Mouse (Mus musculus): ENCODE measurements around the gene Adgrl2. TPM values are rescaled to one million over a fixed set of nuclear protein-coding genes. Genes with fewer than 3 reads are reported as not detected.

Adgrl2 gene
- polyA plus RNA-seq, 1 experiment from 2014 or later, result 4.3 TPM

DNA sequence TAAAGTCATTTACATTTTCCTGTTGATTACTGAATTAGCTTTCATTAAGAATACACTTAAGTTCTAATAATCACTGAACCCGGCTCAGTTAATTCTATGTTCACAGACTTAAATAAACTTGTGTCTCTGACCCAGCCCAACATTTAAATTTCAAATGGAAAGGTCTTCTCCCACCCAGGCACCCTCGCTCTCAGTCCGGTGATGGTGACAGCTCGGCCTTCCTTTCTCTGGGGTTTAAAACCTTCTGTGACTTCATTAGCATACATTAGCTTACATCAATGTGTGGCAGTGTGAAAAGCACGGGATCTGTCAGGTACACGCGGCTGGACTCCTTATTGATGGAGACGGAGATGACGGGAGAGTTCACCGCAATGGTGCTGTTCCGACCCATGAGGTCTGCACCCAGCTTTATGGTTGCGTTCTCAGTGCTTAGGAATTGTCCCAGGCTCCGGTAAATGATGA, 151.5 kb downstream of the Adgrl2 start:
- H3K4me2 ChIP-seq, result no peak overlapping the region
- H3K27me3 ChIP-seq, result no peaks in the 10 kb centered on the region
- DNase-seq (no peak), ATAC-seq (ENCODE audit: low read depth) (no peak)
- H3K9ac ChIP-seq, result no peak overlapping the region
- H3K4me1 ChIP-seq (replicated peaks), result peaks cover 4% of the 10 kb centered on the region; the same call in 1 of the 2 replicates
- H3K27ac ChIP-seq, result no peak overlapping the region
- H3K9me3 ChIP-seq (replicated peaks), result no peaks in the 10 kb centered on the region
- peaks cover 8% of the 10 kb centered on the region for H3K36me3 ChIP-seq
- WGBS (ENCODE audit: insufficient replicate concordance), result 86% methylated on average over 13 of the region's 13 CpGs
- H3K4me3 ChIP-seq (replicated peaks), result no peak overlapping the region

DNA sequence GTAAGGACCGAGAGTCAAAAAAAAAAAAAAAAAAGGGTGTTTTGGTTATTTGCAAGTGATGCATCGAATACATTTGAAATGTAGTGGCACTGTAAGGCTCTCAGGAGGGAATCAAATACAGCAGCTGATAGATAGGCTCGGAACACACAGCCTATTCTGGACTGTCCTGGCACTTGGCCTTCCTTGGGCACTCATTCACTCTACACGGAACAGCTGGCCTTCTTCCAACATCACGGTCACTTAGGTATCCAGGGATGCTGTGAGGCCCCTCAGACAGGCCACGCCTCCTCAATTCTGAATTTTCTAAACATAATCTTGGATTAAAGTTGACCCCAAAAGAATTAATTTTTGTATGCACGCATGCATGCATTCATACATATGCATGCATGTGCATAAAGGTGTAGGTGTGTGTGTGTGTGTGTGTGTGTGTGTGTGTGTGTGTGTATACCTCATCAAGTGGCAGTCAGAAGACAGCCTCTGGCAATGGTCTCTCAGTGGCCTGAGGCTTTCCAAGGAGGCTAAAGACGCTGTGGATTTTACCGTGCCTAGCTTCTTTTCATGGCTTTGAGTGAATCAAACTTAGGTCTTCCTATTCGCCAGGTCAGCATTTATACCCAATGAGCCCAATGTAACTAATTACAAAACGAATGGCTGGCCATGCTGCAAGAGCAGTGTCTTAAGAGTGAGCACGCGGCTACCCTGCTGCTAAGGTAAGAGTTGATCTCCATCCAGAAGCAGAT, 152.1 kb downstream of the Adgrl2 start:
- H3K36me3 ChIP-seq, result peaks cover 8% of the 10 kb centered on the region
- no peaks in the 10 kb centered on the region for H3K4me1 ChIP-seq (replicated peaks)
- no peak for ATAC-seq (ENCODE audit: low read depth)
- no peak overlapping the region for H3K4me2 ChIP-seq
- DNase-seq, result no peak
- WGBS (ENCODE audit: insufficient replicate concordance), result 74% methylated on average over 13 of the region's 13 CpGs
- no peaks in the 10 kb centered on the region for H3K27me3 ChIP-seq
- no peak overlapping the region for H3K9ac ChIP-seq
- no peaks in the 10 kb centered on the region for H3K9me3 ChIP-seq (replicated peaks)
- H3K4me3 ChIP-seq (replicated peaks), result no peak overlapping the region
- H3K27ac ChIP-seq, result no peak overlapping the region

DNA sequence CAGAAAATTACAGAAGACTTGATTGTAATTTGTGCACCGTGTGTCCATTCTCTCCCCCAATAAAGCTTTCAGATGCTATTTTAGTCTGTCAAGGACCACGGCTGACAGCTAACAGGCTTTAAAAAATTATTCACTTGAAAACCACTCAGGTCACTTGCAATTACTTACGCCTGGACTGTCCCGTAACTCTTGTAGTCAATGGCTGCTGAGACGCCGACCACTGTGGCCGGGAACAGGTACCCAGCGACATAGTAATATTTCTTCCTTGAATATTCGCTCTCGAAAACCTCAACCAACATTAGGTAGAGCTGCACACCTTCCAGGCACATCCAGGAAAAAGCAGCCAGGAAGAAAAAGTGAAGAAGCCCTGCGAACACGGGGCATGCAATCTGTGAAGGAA, 155.2 kb downstream of the Adgrl2 start:
- 83% methylated on average over 12 of the region's 12 CpGs for WGBS (ENCODE audit: insufficient replicate concordance)
- Histone ChIP-seq H3K27me3 (no peaks in the 10 kb centered on the region), H3K9ac (no peak overlapping the region), H3K4me1 (replicated peaks) (no peaks in the 10 kb centered on the region), H3K27ac (no peak overlapping the region), H3K4me3 (replicated peaks) (no peak overlapping the region), H3K4me2 (no peak overlapping the region), H3K36me3 (peaks cover 8% of the 10 kb centered on the region), H3K9me3 (replicated peaks) (no peaks in the 10 kb centered on the region)
- ATAC-seq (ENCODE audit: low read depth) (no peak), DNase-seq (no peak)

DNA sequence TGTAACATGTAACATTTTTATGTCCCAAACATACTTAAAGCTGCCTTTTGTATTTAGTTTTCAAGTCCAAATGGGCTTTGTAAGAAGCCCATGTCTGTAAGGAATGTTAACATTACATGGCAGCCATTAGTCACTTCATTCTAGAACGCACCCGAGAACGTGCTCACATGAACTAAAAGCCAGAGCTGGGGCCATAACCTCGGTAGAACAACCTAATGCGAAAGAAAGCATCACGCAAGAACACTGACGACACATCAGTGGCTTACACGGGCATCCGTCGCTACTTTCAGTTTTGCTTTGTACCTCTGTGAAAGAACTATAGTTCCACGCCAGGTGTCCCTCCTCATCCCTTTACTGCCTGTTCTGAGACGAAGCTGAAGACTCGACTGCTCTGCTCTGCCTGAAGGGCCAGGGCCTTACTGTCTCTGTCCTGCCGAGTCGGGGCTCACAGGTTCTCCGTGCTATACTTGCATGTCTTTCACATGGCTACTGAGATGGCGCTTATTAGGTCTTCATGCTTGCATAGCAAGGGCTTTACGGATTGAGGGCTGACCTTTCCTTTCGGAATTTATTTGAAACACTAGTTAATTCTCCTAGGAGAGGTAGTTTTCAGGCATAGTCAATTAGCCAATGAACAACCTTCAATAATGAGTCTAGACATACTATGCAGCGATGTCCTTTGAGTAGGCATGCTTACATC, 157.1 kb downstream of the Adgrl2 start:
- WGBS (ENCODE audit: insufficient replicate concordance), result 81% methylated on average over 20 of the region's 20 CpGs
- H3K27ac ChIP-seq, result no peak overlapping the region
- no peaks in the 10 kb centered on the region for H3K4me1 ChIP-seq (replicated peaks)
- no peak overlapping the region for H3K4me2 ChIP-seq
- H3K9ac ChIP-seq, result no peak overlapping the region
- H3K9me3 ChIP-seq (replicated peaks), result no peaks in the 10 kb centered on the region
- H3K36me3 ChIP-seq, result peaks cover 4% of the 10 kb centered on the region
- no peaks in the 10 kb centered on the region for H3K27me3 ChIP-seq
- H3K4me3 ChIP-seq (replicated peaks), result no peak overlapping the region
- ATAC-seq (ENCODE audit: low read depth) (no peak), DNase-seq (no peak)

DNA sequence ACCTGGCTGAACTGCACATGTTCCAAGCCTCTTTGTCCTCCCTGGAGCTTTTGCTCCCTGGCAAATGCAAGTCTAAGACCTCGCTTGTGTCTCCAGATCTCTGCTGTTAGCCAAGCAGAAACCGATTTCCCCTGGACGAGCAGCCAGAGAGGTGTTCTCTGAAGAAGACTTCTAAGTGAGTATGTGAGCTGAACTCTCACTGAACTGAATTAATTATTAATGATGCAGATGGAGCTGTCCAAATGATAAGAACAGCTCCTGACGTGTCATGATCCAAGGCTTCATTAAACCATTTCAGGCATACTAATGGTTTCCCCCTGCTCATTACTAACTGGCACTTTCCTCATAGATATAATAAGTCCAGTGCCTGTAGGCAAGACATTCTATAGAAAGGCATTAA, 158.4 kb downstream of the Adgrl2 start:
- H3K4me1 ChIP-seq (replicated peaks), result no peaks in the 10 kb centered on the region
- 55% methylated on average over 4 of the region's 4 CpGs for WGBS (ENCODE audit: insufficient replicate concordance)
- H3K9ac ChIP-seq, result no peak overlapping the region
- no peak overlapping the region for H3K27ac ChIP-seq
- no peak overlapping the region for H3K4me3 ChIP-seq (replicated peaks)
- no peaks in the 10 kb centered on the region for H3K27me3 ChIP-seq
- H3K4me2 ChIP-seq, result no peak overlapping the region
- no peak for DNase-seq
- H3K36me3 ChIP-seq, result peaks cover 4% of the 10 kb centered on the region
- H3K9me3 ChIP-seq (replicated peaks), result no peaks in the 10 kb centered on the region
- no peak for ATAC-seq (ENCODE audit: low read depth)

DNA sequence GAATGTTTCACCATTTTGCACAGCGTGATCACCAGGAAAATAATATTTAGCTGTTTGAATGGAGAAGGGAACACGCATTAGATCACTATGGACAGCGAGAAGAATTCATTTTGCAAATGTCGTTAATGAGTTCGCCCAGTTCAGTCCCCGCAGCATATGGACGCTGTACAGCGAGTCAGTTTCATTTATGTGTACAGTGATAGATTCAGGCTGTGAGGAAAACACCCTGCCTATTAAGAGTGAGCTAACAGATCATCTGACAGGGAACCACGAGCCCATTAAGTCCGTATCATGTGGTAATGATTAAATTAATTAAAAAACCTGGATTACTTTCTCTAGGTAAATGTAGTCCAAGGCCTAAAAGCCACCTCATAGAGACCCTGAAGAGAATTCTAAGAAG, 161.8 kb downstream of the Adgrl2 start:
- H3K9me3 ChIP-seq (replicated peaks), result no peaks in the 10 kb centered on the region
- H3K27ac ChIP-seq, result no peak overlapping the region
- WGBS (ENCODE audit: insufficient replicate concordance), result 80% methylated on average over 10 of the region's 10 CpGs
- DNase-seq (no peak), ATAC-seq (ENCODE audit: low read depth) (no peak)
- no peak overlapping the region for H3K4me3 ChIP-seq (replicated peaks)
- no peaks in the 10 kb centered on the region for H3K27me3 ChIP-seq
- 0 out of 2 replicates have a peak, but pooled peaks cover 6% of the 10 kb centered on the region for H3K36me3 ChIP-seq
- H3K4me2 ChIP-seq, result no peak overlapping the region
- no peaks in the 10 kb centered on the region for H3K4me1 ChIP-seq (replicated peaks)
- no peak overlapping the region for H3K9ac ChIP-seq

DNA sequence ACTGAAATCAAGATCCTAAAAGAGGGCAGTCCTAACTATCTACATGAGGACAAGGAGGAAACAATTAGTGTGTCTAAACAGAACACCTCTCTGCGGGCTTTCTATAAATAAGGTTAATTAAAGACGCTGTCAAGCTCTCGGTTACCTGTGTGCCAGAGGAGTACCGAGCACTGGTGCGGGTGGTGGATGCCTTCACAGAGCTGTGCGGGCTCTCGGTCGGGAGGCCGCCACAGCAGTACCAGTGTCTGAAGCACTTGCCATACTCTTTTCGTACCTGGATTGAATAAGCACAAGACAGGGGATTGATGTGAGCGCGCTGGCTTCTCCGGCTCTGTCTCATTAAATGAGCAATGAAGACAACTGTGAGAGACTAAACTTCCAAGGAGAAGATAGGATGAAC, 166.8 kb downstream of the Adgrl2 start:
- Histone ChIP-seq H3K36me3 (peaks cover 15% of the 10 kb centered on the region), H3K9ac (no peak overlapping the region), H3K4me1 (replicated peaks) (no peaks in the 10 kb centered on the region), H3K4me2 (no peak overlapping the region), H3K27ac (no peak overlapping the region), H3K27me3 (no peaks in the 10 kb centered on the region), H3K9me3 (replicated peaks) (no peaks in the 10 kb centered on the region), H3K4me3 (replicated peaks) (no peak overlapping the region)
- no peak for ATAC-seq (ENCODE audit: low read depth)
- DNase-seq, result no peak
- WGBS (ENCODE audit: insufficient replicate concordance), result 85% methylated on average over 13 of the region's 13 CpGs

DNA sequence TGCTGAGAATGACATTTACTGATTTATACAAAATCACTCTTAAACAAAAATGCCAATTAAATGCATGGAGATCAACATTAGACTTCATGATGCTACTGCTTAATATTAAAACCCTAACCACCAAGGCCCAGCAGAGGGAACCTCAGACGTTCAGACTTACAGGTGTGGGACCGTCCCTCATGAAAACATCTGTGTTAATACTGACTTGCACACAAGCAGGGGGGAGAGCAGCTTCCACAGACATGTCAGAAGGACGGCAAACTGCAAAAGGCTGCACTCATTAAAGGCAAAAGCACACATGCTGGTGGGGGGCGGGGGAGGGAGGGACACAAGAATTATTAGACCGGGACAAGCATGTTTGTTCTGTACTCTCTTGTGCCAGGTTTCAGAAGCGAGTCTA, 168.7 kb downstream of the Adgrl2 start:
- no peak for ATAC-seq (ENCODE audit: low read depth)

DNA sequence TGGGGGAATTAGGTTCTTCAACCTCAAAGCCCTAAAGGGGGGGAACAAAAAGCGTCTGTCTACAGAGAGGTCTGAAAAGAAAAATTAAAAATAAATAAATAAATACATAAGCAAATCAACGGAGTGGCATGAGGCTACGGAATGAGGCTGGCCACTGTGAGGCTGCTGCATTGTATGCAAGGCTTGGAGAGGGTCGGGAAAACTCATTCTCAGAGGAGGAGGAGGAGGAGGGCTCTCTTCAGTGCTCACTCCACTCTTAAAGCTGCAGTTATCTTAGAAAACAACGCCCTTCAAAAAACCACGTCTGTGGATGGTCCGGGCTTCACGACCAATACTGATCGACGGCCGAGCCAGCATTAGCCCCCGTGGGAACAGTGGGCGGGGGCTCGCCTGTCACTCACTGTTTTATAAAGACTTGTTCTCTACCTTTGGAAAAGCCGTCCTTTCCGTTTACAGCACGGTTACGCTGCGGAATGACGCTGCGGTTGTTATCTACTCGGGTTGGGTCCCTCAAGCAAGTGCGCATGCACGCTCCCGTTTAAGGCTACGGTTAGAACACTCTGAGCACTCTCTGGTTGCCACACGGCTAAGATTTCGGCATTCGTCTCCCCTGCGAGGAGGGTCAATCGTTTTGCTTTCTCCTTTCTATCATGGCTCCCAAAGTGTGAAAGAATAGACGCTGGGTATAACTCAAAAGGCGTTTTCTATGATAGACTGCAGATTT, 170.9 kb downstream of the Adgrl2 start:
- Histone ChIP-seq H3K4me3 (replicated peaks) (no peak overlapping the region), H3K27me3 (no peaks in the 10 kb centered on the region), H3K9me3 (replicated peaks) (no peaks in the 10 kb centered on the region), H3K36me3 (peaks cover 23% of the 10 kb centered on the region), H3K4me2 (no peak overlapping the region), H3K4me1 (replicated peaks) (no peaks in the 10 kb centered on the region), H3K27ac (no peak overlapping the region), H3K9ac (no peak overlapping the region)
- ATAC-seq (ENCODE audit: low read depth) (no peak), DNase-seq (no peak)
- WGBS (ENCODE audit: insufficient replicate concordance), result 76% methylated on average over 33 of the region's 33 CpGs

More for the DNA sequence above, 168.7 kb downstream of the Adgrl2 start:
- 75% methylated on average over 6 of the region's 6 CpGs for WGBS (ENCODE audit: insufficient replicate concordance)
- no peak overlapping the region for H3K4me2 ChIP-seq
- no peak for DNase-seq
- no peak overlapping the region for H3K27ac ChIP-seq
- peaks cover 26% of the 10 kb centered on the region for H3K36me3 ChIP-seq
- H3K4me1 ChIP-seq (replicated peaks), result no peaks in the 10 kb centered on the region
- H3K4me3 ChIP-seq (replicated peaks), result no peak overlapping the region
- no peaks in the 10 kb centered on the region for H3K9me3 ChIP-seq (replicated peaks)
- H3K27me3 ChIP-seq, result no peaks in the 10 kb centered on the region
- H3K9ac ChIP-seq, result no peak overlapping the region

DNA sequence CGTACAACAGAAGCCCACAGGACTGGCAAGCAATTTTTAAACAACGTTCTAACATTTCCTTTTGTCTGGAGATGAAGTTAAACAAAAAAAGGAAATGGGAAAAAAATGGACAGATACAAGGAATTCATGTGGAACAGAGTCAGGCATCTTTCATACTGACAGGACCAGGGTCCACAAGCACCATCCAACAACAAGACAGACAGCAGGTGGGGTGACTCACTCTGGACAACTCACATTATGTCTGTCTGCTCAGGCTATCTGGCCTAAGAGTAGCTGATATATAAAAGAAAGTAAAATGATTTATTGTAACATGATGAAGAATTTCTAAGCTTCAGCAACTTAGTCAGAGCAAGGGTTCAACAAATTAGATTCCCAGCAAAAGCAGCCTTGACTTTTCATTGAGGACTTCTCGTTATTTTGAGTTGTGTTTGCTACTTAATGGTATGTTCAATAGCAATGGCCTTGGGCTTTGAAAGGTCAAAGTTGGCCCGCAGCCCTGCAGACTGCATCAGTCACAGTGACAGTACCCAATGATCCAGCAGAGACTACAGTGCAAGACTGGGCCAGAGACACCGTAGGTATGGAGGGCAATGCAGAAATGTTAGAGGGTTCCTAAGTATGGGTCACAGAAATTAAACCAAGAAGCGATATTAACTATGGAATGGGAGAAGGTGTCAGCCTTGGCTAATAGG, 171.8 kb downstream of the Adgrl2 start:
- H3K4me3 ChIP-seq (replicated peaks), result no peak overlapping the region
- H3K27me3 ChIP-seq, result no peaks in the 10 kb centered on the region
- H3K27ac ChIP-seq, result no peak overlapping the region
- H3K9ac ChIP-seq, result no peak overlapping the region
- H3K4me2 ChIP-seq, result no peak overlapping the region
- no peaks in the 10 kb centered on the region for H3K4me1 ChIP-seq (replicated peaks)
- no peak for ATAC-seq (ENCODE audit: low read depth)
- peaks cover 20% of the 10 kb centered on the region for H3K36me3 ChIP-seq
- H3K9me3 ChIP-seq (replicated peaks), result no peaks in the 10 kb centered on the region
- no peak for DNase-seq
- 76% methylated on average over 6 of the region's 6 CpGs for WGBS (ENCODE audit: insufficient replicate concordance)

DNA sequence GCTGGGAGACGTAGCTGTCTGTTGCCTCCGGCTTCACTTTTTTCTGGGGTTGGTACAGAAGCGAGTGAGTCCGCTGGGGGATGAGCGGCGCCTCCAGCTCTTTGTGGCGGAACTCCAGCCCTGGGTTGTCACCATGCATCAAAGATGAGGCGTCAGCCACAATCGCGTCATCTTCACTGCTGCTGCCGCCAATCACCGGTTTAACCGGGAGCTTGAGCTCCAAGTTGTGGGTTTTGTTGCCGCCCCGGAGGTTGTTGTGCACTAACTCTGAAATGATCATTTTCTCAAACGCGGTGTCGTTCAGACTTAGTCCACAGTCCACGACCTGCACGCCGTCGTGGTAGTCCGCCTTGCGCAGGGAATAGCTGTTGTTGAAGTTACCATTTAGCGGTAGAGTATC, 172.9 kb downstream of the Adgrl2 start:
- no peaks in the 10 kb centered on the region for H3K27me3 ChIP-seq
- H3K4me2 ChIP-seq, result no peak overlapping the region
- H3K9ac ChIP-seq, result no peak overlapping the region
- no peak overlapping the region for H3K4me3 ChIP-seq (replicated peaks)
- H3K4me1 ChIP-seq (replicated peaks), result no peaks in the 10 kb centered on the region
- H3K9me3 ChIP-seq (replicated peaks), result no peaks in the 10 kb centered on the region
- no peak overlapping the region for H3K27ac ChIP-seq
- peaks cover 18% of the 10 kb centered on the region for H3K36me3 ChIP-seq
- DNase-seq, result no peak
- ATAC-seq (ENCODE audit: low read depth), result no peak
- whole genome bisulfite sequencing (ENCODE audit: insufficient replicate concordance), result 93% methylated on average over 25 of the region's 25 CpGs

All from liver, embryonic 13.5 days (tissue).